Mouse (Mus musculus): ENCODE measurements at regions not wholly inside any gene's neighbourhood (a gene's known extent, or its start where the extent isn't known, plus 50 kb on each side); places are given as distances from the start of the nearest gene placed in this dataset.

GRCm38 (mm10) chr2:131739022-131739421 is 120.5 kb downstream of the Erv3 start:
- in situ Hi-C loops (cut with MboI, MseI): no loop called here

DNA sequence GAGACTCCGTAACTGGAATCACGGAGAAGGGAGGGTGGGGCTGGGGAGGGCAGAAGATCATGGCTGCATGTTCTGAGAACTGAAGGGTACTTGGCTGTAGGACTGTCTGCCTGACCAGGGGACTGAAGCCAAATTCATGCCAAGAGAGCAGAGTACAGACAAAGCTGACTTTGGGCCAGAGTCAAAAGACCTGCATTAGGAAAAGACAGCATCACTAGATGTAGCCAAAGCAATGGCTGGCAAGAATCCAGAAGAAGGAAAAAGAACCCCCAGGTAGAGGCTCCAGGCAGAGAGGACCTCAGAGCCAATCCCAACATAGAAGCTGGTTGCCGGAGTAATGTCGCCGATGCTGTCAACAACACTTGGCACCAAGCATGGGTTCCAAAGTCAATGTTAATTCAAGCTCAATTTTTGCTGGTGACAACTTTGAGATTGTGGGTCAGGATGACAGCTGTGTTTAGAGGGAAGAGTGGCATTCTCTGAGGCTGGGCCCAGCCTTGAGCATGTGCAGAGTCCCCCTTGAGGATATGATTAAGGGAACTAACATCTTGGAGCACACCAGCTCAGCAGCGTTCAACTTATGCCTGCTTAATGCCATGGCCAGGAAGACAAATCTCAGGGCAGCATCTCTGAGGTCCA is 124.7 kb downstream of the Erv3 start:
- in situ Hi-C loops (cut with MboI, MseI): no loop called here

GRCm38 (mm10) chr2:131726533-131726932 is 133.0 kb downstream of the Erv3 start:
- in situ Hi-C loops (cut with MboI, MseI): no loop called here

DNA sequence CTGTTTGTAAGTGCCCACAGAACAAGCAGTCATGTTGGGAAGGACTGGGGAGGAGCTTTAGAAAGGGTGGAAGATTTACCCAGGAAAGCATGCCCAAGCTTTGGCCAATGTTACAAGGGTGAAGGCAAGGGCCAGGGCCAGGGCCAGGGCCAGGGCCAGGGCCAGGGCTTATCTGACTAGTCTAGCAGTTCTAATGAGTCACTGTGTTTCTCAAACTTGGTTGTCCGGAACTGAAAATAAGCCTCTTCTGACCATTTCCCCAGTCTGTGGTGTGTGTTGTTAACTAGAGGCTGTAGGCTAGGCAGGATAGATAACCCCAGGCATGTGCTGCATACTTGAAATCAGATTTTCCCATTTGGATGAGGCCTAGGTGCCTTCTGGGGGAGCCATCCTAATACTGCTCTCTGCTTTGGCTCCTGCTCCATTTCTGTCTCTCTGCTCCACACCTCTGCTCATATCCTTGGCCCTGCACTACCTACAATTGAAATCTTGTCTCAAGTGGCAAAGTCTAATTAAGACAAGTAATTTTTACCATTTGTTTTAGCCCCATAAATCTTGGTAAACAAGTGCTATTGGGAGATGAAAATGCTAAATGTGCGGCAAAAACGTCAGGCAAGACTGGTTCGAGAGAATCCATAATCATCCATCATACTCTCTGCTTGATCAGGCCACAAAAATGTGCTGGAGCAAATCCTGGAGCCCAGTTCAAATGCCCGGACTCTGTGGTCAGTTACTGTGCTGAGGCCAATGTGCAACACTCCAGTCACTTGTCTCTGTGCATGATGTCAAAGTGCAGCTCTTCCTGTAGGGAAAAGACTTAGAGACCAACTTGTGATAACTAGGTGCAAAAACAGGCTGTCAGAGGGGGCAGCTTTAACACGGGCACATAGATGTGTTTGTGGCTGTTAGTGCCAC is 137.7 kb downstream of the Erv3 start:
- in situ Hi-C loops (cut with MboI, MseI): no loop called here

GRCm38 (mm10) chr2:131717561-131717960 is 142.0 kb downstream of the Erv3 start:
- in situ Hi-C loops (cut with MboI, MseI): no loop called here

- in situ Hi-C loops (cut with MboI, MseI): no loop called here
Measured at GRCm38 (mm10) chr2:131716841-131717240, 142.7 kb downstream of the Erv3 start.

DNA sequence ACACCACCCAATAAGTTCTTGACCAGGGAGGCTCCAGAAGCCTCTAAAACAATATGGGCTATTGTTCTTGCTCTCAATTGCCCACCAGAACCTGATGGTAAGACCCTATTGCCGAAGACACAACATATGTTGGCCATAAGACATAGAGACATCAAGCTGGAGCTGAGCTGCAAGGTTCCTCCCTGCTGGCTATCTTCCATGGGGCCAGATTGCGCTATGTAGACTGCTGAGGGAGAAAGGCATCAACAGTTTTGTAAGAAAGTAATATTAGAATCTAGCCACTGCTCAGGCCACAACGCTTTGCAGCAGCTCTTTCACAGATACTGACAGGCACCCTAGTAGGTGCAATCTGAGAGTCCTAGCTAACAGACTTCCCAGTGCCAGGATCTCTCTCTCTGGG is 144.2 kb downstream of the Erv3 start:
- in situ Hi-C loops (cut with MboI, MseI): no loop called here

DNA sequence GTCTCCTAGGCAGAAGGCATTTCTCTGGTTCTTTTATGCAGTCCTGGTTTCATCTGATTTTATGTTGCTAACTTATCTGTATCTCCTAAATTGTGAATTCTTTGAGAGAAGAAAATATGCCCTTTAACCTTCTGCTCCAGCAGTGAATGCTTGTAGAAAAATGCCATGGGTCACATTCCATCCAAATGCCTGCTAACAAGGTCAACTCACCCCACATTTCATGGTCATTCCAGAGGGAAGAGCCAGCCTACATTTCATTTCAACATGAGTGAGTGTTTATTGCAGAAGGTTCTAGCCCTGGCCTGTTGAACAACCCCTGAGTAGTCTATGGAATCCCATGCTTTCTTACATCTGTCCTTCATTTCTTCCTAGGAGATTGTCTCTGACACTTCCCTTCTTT is 147.7 kb downstream of the Erv3 start:
- in situ Hi-C loops (cut with MboI, MseI): no loop called here

- in situ Hi-C loops (cut with MboI, MseI): no loop called here
Measured at GRCm38 (mm10) chr2:131706565-131706964, 144.5 kb upstream of the Adra1d start.

GRCm38 (mm10) chr2:131704406-131704805 is 142.3 kb upstream of the Adra1d start:
- in situ Hi-C loops (cut with MboI, MseI): no loop called here

- in situ Hi-C loops (cut with MboI, MseI): no loop called here
Measured at GRCm38 (mm10) chr2:131702146-131702545, 140.1 kb upstream of the Adra1d start.

DNA sequence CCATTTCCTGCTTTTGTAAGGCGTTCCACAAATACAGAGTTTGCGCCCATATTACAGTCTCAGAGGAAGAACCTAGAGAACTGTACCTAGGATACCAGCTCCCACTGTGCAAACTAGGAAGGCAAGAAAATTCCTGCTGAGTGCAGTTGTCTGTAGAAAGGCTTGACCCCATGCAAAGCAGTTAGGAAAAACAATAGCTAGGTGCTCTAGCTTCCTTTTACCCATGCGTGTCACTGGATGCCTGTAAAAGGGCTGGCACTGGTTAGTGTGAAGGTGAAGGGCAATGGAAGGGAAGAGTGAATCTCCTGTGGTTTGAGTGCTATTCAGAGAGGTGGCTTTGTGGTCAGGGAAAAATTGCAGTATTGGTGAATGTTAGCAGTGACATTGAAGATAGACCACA is 137.7 kb upstream of the Adra1d start:
- in situ Hi-C loops (cut with MboI, MseI): no loop called here

DNA sequence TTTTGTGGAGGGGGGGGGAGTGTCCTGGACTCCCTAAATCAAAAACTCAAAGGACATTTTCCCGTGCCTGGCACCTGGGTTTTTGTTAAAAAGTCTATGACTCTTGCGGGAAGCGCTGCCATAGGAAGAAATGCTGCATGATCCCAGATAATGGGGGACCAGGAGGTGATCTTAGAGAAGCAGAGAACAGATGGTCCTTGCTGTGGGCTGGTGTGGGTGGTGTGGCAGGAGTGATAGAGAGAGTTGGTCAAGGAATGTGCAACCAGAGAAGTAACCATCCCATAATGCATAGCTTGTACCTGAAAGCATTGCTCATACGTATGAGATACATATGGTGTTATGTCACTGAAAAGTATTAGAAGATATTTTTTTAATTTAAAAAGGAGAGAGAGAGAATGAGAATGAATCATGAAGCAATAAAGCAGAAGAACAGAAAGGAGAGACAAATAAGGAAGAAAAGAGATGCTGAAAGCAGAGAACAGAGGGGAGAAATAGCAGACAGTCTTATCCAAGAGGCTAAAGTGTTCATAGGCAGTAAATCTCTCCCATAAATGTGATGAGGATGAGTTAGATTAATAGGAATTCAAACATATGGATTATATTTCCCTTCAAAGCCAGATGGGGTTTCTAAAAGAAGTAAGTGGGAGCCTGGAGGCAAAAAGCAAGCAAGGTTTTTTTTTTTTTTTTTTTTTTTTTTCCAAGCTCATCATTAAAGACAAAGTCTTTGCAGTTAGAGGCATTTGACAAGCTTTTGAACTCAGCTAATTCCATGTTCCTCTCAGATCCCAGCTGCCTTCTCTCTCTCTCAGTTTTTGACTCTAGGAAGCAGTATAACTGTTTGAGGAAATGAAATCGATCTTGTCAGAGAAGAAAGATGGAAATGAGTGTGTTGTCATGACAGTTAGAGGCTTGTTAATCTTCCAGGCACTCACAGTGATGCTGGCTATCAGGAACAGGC is 136.2 kb upstream of the Adra1d start:
- in situ Hi-C loops (cut with MboI, MseI): no loop called here

GRCm38 (mm10) chr2:131696307-131696706 is 134.2 kb upstream of the Adra1d start:
- in situ Hi-C loops (cut with MboI, MseI): no loop called here

GRCm38 (mm10) chr2:131689996-131690395 is 127.9 kb upstream of the Adra1d start:
- in situ Hi-C loops (cut with MboI, MseI): no loop called here

DNA sequence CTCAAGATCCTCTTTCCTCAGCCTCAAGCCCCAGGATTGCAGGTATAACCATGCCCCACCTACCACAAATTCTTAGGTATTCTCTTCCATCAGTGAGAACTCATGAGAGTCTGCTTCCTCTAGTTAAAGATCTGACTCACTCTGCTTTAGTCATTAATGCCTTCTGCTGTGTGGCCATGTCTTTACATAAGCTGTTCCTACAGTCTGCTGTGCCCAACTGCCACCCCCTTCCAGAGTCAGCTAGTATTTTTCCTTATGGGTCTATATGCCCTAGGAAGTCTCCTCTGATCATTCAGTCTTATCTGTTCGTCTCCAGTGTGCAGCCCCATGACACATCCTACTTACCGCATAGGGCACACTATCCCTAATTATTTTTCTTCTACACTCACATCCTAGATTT is 126.2 kb upstream of the Adra1d start:
- in situ Hi-C loops (cut with MboI, MseI): no loop called here

DNA sequence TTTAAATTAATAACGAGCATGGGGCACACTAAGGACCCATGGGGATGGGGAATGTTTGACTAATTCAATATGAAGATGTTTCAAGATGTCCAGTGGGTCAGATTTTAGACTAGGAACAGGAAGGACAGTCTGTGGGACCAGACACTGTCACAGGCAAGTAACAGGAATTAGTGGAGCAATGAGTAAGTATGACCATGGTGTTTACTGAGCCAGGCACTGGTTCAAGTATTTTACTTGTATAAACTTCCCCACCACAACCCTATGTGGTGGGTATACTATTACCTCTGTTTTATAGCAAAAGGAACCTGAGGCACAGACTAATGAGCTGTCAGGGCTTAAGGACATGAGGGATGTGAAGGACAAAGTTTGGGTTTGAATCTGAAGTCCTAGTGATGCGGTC is 125.4 kb upstream of the Adra1d start:
- in situ Hi-C loops (cut with MboI, MseI): no loop called here

- in situ Hi-C loops (cut with MboI, MseI): no loop called here
Measured at GRCm38 (mm10) chr2:131686748-131687147, 124.7 kb upstream of the Adra1d start.

DNA sequence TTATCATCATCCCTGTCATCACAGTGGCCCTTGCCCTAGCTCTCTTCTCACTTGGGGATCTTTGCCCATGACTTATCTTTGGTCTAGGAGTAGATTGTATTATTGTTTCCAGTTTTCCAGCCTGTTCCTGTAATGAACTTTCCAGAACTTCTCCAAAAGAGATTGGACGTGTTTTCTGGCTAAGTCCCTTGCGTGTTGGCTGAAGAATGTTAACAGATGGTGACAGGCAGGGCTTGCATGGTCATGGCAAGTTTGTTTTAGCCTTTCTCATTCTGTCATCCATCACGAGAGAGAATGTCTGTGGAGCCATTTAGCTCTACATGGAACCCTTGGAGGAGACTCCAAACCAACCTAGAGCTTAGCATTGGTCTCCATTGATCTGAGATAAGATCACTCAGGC is 123.2 kb upstream of the Adra1d start:
- in situ Hi-C loops (cut with MboI, MseI): no loop called here

DNA sequence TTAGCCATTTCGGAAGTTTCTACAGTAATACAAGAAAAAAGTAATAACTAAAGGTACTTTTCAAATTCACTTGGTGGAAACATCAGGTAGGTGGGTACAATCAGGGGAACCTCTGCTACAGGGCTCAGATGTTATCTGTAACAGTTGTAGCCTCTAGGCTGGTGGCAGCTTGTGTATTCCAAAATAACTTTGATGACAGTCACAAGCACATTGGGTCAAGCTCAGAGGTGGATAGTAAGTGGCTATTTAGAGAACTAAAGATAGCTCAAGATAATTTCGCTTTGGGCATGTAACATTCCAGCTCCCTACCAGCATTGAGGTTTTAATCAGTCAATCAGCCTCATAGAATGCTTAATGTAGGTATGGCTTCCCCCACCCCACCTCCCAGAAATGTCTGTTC is 121.7 kb upstream of the Adra1d start:
- in situ Hi-C loops (cut with MboI, MseI): no loop called here

GRCm38 (mm10) chr2:131678484-131678883 is 116.4 kb upstream of the Adra1d start:
- in situ Hi-C loops (cut with MboI, MseI): no loop called here

DNA sequence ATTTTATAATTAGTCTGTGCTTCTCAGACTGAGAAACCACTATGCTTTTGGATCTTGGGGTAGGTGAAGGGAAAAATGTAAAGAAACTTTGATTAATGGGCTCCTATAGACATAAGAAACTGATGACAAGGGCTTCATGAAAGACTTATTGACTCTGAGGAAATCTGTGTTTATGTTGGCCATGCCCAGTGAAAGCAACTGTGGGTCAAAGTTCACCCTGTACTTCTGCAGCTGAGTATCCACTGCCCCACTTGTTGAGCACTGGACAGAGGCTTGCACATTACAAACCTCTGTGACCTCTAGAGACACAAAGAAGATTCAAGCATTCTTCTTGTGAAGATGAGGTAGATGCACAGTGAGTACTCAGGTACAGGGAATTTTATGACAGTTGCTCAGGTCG is 114.7 kb upstream of the Adra1d start:
- in situ Hi-C loops (cut with MboI, MseI): no loop called here

All from T-helper 1 cell (primary cell).